Mouse (Mus musculus): ENCODE measurements around the gene Tagap1. TPM values are rescaled to one million over a fixed set of nuclear protein-coding genes. Genes with fewer than 3 reads are reported as not detected.
"Not testable (repeated sequence)": the region's sequence is repeated elsewhere in the genome, so short reads cannot be mapped to it uniquely, and the experiment has no call there.

Tagap1 gene
- polyA plus RNA-seq, 1 experiment, result 78.0 TPM

DNA sequence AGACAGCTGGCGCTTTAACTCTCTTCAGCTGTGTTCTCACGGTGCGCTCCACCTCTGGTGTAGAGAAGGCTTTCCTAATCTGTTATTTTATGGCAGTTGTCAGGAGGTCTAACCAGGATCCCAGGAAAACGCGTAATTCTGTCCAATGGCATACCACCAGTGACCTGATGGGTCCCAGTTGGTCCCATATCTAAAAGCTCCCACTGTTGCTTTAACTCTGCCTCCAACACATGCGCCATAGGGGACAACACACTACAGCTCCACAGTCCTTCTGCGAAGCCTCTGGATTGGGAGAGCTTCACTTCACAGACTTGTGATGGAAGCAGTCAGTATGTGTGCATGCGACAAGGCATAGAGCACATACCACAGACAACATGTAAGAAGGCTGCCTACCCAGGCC lies 19.2 kb upstream of the Tagap1 start:
- H3K4me1 ChIP-seq (replicated peaks; ENCODE audit: control insufficient read depth, insufficient read depth, low read length), result peaks cover 10% of the 10 kb centered on the region
- H3K4me3 ChIP-seq (ENCODE audit: control insufficient read depth, insufficient read depth, low read length); DNase-seq; H3K27ac ChIP-seq (ENCODE audit: control insufficient read depth, insufficient read depth, low read length); H3K36me3 ChIP-seq (ENCODE audit: control insufficient read depth, insufficient read depth, low read length); H3K27me3 ChIP-seq (ENCODE audit: control insufficient read depth, insufficient read depth, low read length): not testable (repeated sequence)
- 98% methylated on average over 5 of the region's 8 CpGs for WGBS

DNA sequence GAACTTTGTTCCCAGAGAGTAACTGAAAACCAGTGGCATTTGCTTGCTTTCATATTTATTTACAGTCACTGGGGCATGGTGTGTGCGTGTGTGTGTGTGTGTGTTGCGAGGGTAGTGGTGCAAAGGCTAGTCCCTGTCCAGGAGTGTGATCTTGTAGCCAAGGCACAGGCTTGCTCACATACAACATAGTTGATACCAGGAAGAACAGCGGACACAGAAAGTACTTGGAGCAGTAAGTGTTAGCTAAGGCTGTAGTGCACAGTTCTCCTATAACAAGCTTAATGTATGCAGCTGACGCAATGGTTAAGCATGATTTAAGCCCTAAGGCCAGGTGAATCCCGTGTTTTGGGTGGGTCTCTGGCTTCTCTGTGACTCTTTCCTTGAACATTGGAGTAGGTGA lies 18.4 kb upstream of the Tagap1 start:
- WGBS, result 12% methylated on average over 5 of the region's 5 CpGs
- H3K4me1 ChIP-seq (replicated peaks; ENCODE audit: control insufficient read depth, insufficient read depth, low read length), result peaks cover 10% of the 10 kb centered on the region
- peak overlapping the region; percentile 56 for H3K4me3 ChIP-seq (ENCODE audit: control insufficient read depth, insufficient read depth, low read length)
- not testable (repeated sequence) for H3K27me3 ChIP-seq (ENCODE audit: control insufficient read depth, insufficient read depth, low read length); H3K36me3 ChIP-seq (ENCODE audit: control insufficient read depth, insufficient read depth, low read length)
- peak overlapping the region; percentile 68; the same call in 1 of the 2 replicates for H3K27ac ChIP-seq (ENCODE audit: control insufficient read depth, insufficient read depth, low read length)
- DNase-seq, result peak; percentile 14

DNA sequence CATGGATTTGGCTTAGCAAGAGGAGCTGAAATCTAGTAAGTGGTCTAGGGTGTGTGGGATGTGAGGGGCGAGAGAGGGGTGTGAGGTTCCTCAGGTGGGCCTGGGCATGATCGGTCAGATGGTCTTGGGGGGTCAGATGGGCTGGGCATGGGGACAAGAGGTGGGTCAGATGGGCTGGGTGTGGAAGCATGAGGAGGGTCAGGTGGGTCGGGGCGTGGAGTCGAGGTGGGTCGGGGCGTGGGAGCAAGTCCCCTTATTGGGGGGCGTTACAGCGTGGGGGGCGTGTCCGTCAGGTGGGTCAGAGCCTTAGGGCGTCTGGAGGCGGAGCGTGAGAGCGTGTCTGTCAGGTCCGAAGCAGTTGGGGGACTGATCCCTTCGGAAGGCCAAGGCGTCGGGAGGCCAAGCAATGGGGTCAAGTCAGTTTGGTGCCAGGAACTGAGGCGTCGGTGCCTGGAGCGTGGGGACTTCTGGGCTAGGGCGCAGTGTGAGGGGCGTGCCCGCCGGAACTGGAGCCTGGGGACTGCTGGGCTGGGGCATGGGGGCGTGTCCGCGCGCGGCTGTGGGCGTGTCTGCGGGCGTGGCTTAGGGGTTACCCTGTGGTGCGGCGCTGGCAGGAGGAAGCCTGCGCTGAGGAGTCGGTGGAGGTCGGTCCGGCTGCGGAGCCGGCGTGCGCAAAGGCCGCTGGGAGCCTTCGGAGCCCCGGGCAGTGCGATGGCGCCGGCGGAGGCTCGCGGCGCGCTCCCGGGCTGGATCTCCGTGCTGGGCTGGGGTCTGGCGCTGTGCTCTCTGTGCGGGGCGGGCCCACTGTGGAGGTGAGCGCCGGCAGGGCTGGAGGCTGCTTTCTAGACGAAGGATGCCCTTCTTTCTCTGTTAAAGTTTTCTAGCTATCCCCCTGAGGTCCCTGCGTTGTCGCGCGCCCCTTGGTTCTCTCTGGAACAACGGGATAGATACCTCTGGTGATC lies 17.6 kb upstream of the Tagap1 start, which contains the start of gene Gm49721:
Gm49721 (plus strand) TSS at position 618 of the 962 bp plus-strand sequence.
- H3K4me3 ChIP-seq (ENCODE audit: control insufficient read depth, insufficient read depth, low read length), result peak within 1 kb of the TSS; percentile 94
- DNase-seq, result peak; percentile 71

DNA sequence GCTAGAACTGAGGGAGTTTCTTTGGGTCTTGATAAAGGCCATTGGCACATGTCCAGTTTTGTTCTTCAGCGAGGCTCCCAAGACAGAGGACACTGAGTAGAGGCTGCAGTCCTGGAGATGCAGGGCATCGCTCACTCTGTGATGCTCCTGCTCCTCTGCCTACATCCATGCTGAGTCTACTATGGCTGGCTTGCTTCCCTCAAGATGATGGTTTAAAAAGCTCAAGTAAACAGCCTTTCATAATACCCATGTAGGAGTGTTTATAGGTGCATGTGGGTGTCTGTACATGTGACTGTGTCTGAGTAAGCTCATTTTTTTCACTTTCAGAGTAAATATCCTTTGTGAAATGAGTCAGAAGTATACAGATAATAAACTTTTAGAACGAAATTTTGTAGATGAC lies 14.0 kb upstream of the Tagap1 start:
- H3K36me3 ChIP-seq (ENCODE audit: control insufficient read depth, insufficient read depth, low read length); H3K4me3 ChIP-seq (ENCODE audit: control insufficient read depth, insufficient read depth, low read length); H3K27me3 ChIP-seq (ENCODE audit: control insufficient read depth, insufficient read depth, low read length); DNase-seq; H3K4me1 ChIP-seq (replicated peaks; ENCODE audit: control insufficient read depth, insufficient read depth, low read length); H3K27ac ChIP-seq (ENCODE audit: control insufficient read depth, insufficient read depth, low read length): not testable (repeated sequence)
- WGBS, result 89% methylated on average over 3 of the region's 3 CpGs

More for the DNA sequence above, 17.6 kb upstream of the Tagap1 start, which contains the start of gene Gm49721:
- TF ChIP-seq POLR2A (IDR thresholded peaks at IDR 0.05; ENCODE audit: control insufficient read depth, extremely low read depth, insufficient read depth, low read length, poor library complexity), result 0 out of 2 replicates have a peak, but pooled peaks have one; percentile 33
- not testable (repeated sequence) for H3K36me3 ChIP-seq (ENCODE audit: control insufficient read depth, insufficient read depth, low read length); H3K27me3 ChIP-seq (ENCODE audit: control insufficient read depth, insufficient read depth, low read length)
- 2% methylated on average over 58 of the region's 68 CpGs for WGBS
- Histone ChIP-seq H3K27ac (ENCODE audit: control insufficient read depth, insufficient read depth, low read length) (peak within 1 kb of the TSS; percentile 68; the same call in 1 of the 2 replicates), H3K4me1 (replicated peaks; ENCODE audit: control insufficient read depth, insufficient read depth, low read length) (peaks cover 10% of the 10 kb centered on the region)

DNA sequence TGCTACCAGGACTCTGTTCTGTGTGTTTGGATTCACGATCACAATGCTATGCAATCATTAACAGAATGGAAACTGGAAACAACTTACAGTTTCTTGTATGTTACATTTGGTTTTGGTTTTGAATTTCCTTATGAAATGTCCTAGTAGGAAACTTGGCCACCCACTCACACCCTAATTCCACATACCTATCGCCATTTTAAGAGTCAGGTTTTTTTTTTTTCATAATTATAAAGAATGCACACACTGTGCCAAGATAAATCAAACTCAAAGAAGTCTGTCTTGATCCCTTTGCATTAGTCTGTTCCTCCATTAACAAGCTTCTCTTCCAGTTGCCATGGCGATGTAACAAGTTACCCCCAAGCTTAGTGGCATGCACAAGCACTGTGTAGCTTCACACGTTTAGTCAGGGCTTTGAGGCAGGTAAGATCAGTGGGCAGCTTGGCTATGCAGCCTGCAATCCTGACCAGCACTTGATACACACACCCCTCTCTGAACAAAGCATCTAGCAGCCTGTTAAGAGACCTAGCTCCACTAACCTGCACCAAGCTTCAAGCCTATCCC lies 12.0 kb upstream of the Tagap1 start:
- not testable (repeated sequence) for H3K4me3 ChIP-seq (ENCODE audit: control insufficient read depth, insufficient read depth, low read length); DNase-seq; H3K27ac ChIP-seq (ENCODE audit: control insufficient read depth, insufficient read depth, low read length); H3K36me3 ChIP-seq (ENCODE audit: control insufficient read depth, insufficient read depth, low read length); H3K4me1 ChIP-seq (replicated peaks; ENCODE audit: control insufficient read depth, insufficient read depth, low read length); H3K27me3 ChIP-seq (ENCODE audit: control insufficient read depth, insufficient read depth, low read length)
- WGBS, result 92% methylated on average over 4 of the region's 4 CpGs

DNA sequence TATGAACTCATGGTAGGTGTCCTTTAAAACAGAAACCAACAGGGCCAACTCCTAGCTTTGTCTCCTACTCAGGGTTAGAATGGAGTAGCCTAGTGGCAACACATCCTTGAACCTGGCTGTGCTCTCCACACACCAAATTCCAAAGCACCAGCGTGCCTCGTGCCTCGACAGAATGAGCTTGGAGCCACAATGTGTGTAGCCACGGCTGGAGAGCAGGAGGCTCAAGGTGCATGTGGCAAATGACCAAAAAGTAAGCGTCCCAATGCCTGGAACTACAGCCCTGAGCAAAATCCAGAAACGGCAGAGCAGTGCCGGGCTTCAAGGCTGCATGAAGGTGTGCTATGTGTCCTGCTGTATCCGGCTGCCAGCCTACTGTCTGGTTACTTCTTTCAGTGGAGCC lies 10.3 kb upstream of the Tagap1 start:
- H3K4me3 ChIP-seq (ENCODE audit: control insufficient read depth, insufficient read depth, low read length); H3K27ac ChIP-seq (ENCODE audit: control insufficient read depth, insufficient read depth, low read length); H3K36me3 ChIP-seq (ENCODE audit: control insufficient read depth, insufficient read depth, low read length); DNase-seq; H3K4me1 ChIP-seq (replicated peaks; ENCODE audit: control insufficient read depth, insufficient read depth, low read length); H3K27me3 ChIP-seq (ENCODE audit: control insufficient read depth, insufficient read depth, low read length): not testable (repeated sequence)
- WGBS, result 94% methylated on average over 8 of the region's 8 CpGs

DNA sequence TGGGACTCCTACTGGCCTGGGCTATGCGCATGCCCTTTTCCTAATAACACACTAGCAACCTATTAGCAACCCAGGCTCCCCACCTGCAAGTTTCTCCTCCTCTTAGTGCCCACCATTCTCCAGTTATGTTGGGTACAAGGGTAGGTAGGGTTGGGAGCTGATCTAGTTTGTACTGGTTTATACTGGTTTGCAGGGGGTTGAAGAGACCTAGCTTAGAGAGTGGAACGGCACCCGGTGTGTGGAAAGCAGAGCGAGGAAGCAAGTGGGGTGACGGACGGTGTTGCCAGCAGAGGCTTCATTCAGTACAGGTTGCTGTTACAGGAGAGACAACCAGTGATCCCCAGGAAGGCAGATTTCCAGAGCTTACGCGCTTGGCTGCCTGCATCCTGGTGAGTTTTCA lies 9.4 kb upstream of the Tagap1 start, which contains the start of gene Rnaset2b:
Rnaset2b (plus strand) TSS at position 301 of the 400 bp plus-strand sequence.
- H3K4me1 ChIP-seq (replicated peaks; ENCODE audit: control insufficient read depth, insufficient read depth, low read length); DNase-seq; H3K27ac ChIP-seq (ENCODE audit: control insufficient read depth, insufficient read depth, low read length); H3K36me3 ChIP-seq (ENCODE audit: control insufficient read depth, insufficient read depth, low read length); H3K4me3 ChIP-seq (ENCODE audit: control insufficient read depth, insufficient read depth, low read length); H3K27me3 ChIP-seq (ENCODE audit: control insufficient read depth, insufficient read depth, low read length): not testable (repeated sequence)
- WGBS, result 86% methylated on average over 1 of the region's 8 CpGs

DNA sequence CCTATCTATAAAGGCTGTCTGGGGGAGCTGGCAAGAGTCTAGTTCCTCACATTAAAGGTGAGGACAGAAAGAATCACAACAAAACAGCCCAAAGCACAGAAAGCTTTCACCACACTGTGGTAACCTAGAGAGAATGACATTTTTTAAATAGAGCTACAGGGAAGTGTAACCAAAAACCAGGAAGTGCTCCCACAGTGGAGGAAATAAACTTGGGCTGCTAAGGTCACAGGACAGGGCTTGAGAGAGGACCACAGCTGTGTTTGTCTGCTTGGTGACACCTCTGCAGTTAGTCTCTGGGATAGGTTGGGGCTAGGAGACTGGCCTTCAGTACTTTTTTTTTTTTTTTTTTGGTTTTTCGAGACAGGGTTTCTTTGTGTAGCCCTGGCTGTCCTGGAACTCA lies 6.7 kb upstream of the Tagap1 start:
- H3K27me3 ChIP-seq (ENCODE audit: control insufficient read depth, insufficient read depth, low read length); H3K4me3 ChIP-seq (ENCODE audit: control insufficient read depth, insufficient read depth, low read length); H3K27ac ChIP-seq (ENCODE audit: control insufficient read depth, insufficient read depth, low read length); H3K36me3 ChIP-seq (ENCODE audit: control insufficient read depth, insufficient read depth, low read length); DNase-seq; H3K4me1 ChIP-seq (replicated peaks; ENCODE audit: control insufficient read depth, insufficient read depth, low read length): not testable (repeated sequence)
- WGBS, result 10% methylated on average over 1 of the region's 1 CpGs

DNA sequence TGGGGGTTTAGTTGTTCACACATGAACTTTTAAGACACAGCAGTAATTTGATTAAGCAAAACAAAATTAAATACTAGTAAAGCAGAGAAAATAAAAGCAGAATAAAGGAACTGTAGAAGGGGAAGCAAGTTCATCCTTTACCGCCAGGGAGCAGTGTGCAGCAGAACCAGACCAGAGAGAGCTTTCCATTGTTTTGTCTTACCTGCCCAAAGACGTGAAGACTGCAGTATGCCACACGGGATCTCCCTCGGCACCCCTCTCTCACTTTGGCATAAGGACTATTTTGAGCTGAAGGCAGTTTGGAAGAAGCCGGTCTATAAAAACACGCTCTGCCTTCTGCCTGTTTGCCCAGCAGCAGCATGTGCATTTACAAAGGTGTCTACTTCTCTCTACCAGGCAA lies 4.4 kb upstream of the Tagap1 start:
- not testable (repeated sequence) for H3K27me3 ChIP-seq (ENCODE audit: control insufficient read depth, insufficient read depth, low read length); H3K4me3 ChIP-seq (ENCODE audit: control insufficient read depth, insufficient read depth, low read length); H3K27ac ChIP-seq (ENCODE audit: control insufficient read depth, insufficient read depth, low read length); H3K36me3 ChIP-seq (ENCODE audit: control insufficient read depth, insufficient read depth, low read length)
- DNase-seq, result peak; percentile 24
- H3K4me1 ChIP-seq (replicated peaks; ENCODE audit: control insufficient read depth, insufficient read depth, low read length), result peaks cover 11% of the 10 kb centered on the region
- 11% methylated on average over 6 of the region's 6 CpGs for WGBS

DNA sequence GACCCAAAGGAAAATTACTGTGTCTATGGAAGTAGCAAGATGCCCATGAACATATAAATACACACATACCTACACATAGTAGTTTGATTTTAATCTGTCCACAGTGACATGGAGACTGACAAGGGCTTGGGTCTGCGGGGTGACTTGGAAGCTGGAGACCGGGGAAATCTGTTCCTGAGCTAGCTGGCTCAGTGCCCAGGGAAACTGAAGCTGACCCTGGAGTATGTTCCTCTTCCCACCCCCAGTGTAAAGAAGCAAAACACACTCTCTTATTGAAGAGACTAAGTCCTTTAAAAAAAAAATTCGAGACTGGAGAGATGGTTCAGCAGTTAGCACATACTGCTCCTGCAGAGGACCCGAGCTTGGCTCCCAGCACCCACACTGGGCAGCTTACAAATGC lies 2.0 kb upstream of the Tagap1 start:
- 25% methylated on average over 4 of the region's 4 CpGs for WGBS
- not testable (repeated sequence) for H3K4me3 ChIP-seq (ENCODE audit: control insufficient read depth, insufficient read depth, low read length); DNase-seq; H3K36me3 ChIP-seq (ENCODE audit: control insufficient read depth, insufficient read depth, low read length); H3K27me3 ChIP-seq (ENCODE audit: control insufficient read depth, insufficient read depth, low read length)
- Histone ChIP-seq H3K4me1 (replicated peaks; ENCODE audit: control insufficient read depth, insufficient read depth, low read length) (peaks cover 11% of the 10 kb centered on the region), H3K27ac (ENCODE audit: control insufficient read depth, insufficient read depth, low read length) (peak overlapping the region; percentile 70)
